Mouse (Mus musculus): ENCODE data around the gene Sec31b. TPM values are rescaled to one million over a fixed set of nuclear protein-coding genes. Genes with fewer than 3 reads are reported as not detected.

Sec31b gene
- polyA plus RNA-seq, 1 experiment from 2014 or later = 0.54 TPM

GRCm38 (mm10) chr19:44562652-44563206 is 17.1 kb upstream of the Sec31b start, which contains the start of gene Hif1an:
Gene Hif1an, plus strand, starts transcription at chr19:44562850.
- under 1% methylated on average over 33 of the region's 33 CpGs for WGBS (ENCODE audit: insufficient replicate concordance)
- ATAC-seq = peak; percentile 99

GRCm38 (mm10) chr19:44554861-44555590 is 9.4 kb upstream of the Sec31b start, which contains the start of gene Ndufb8:
Gene Ndufb8, minus strand, starts transcription at chr19:44555440.
- Histone ChIP-seq H3K27me3 (ENCODE audit: insufficient read depth, low read length) (no peaks in the 10 kb centered on the region), H3K36me3 (replicated peaks; ENCODE audit: insufficient read depth, low read length) (peaks cover 33% of the 10 kb centered on the region), H3K27ac (ENCODE audit: low read depth) (peak within 1 kb of the TSS; percentile 74), H3K9ac (replicated peaks) (peak within 1 kb of the TSS; percentile 93), H3K4me3 (ENCODE audit: low read depth, low read length) (peak within 1 kb of the TSS; percentile 84), H3K4me1 (ENCODE audit: insufficient read depth) (peaks cover 7% of the 10 kb centered on the region), H3K4me2 (ENCODE audit: low read depth, low read length) (peak within 1 kb of the TSS; percentile 84), H3K9me3 (ENCODE audit: low read length) (no peaks in the 10 kb centered on the region)
- peak; percentile 95 for ATAC-seq
- DNase-seq = peak; percentile 96
- TF ChIP-seq CTCF (IDR thresholded peaks at IDR 0.05; ENCODE audit: low read depth) (no peak), EP300 (IDR thresholded peaks at IDR 0.05; ENCODE audit: low read depth) (no peak)
- WGBS (ENCODE audit: insufficient replicate concordance) = under 1% methylated on average over 50 of the region's 50 CpGs

More at GRCm38 (mm10) chr19:44562652-44563206, 17.1 kb upstream of the Sec31b start, which contains the start of gene Hif1an:
- peak; percentile 94 for DNase-seq
- H3K36me3 ChIP-seq (replicated peaks; ENCODE audit: insufficient read depth, low read length) = peaks cover 26% of the 10 kb centered on the region
- TF ChIP-seq CTCF (IDR thresholded peaks at IDR 0.05; ENCODE audit: low read depth) (peak; percentile 97), EP300 (IDR thresholded peaks at IDR 0.05; ENCODE audit: low read depth) (peak; percentile 70)
- H3K27ac ChIP-seq (ENCODE audit: low read depth) = peak within 1 kb of the TSS; percentile 71
- H3K4me1 ChIP-seq (ENCODE audit: insufficient read depth) = peaks cover 11% of the 10 kb centered on the region
- H3K9me3 ChIP-seq (ENCODE audit: low read length) = no peaks in the 10 kb centered on the region
- peak within 1 kb of the TSS; percentile 74 for H3K4me3 ChIP-seq (ENCODE audit: low read depth, low read length)
- H3K9ac ChIP-seq (replicated peaks) = peak within 1 kb of the TSS; percentile 67
- peak within 1 kb of the TSS; percentile 78 for H3K4me2 ChIP-seq (ENCODE audit: low read depth, low read length)
- no peaks in the 10 kb centered on the region for H3K27me3 ChIP-seq (ENCODE audit: insufficient read depth, low read length)

- H3K4me3 ChIP-seq (ENCODE audit: low read depth, low read length) = peak overlapping the region; percentile 84
- no peaks in the 10 kb centered on the region for H3K27me3 ChIP-seq (ENCODE audit: insufficient read depth, low read length)
- peak overlapping the region; percentile 84 for H3K4me2 ChIP-seq (ENCODE audit: low read depth, low read length)
- ATAC-seq (peak; percentile 5; the same call in 1 of the 2 replicates), DNase-seq (no peak)
- H3K9ac ChIP-seq (replicated peaks) = peak overlapping the region; percentile 93
- 3% methylated on average over 8 of the region's 8 CpGs for WGBS (ENCODE audit: insufficient replicate concordance)
- H3K27ac ChIP-seq (ENCODE audit: low read depth) = peak overlapping the region; percentile 74
- peaks cover 39% of the 10 kb centered on the region for H3K36me3 ChIP-seq (replicated peaks; ENCODE audit: insufficient read depth, low read length)
- TF ChIP-seq EP300 (IDR thresholded peaks at IDR 0.05; ENCODE audit: low read depth) = no peak
- no peak for TF ChIP-seq CTCF (IDR thresholded peaks at IDR 0.05; ENCODE audit: low read depth)
- peaks cover 7% of the 10 kb centered on the region for H3K4me1 ChIP-seq (ENCODE audit: insufficient read depth)
- H3K9me3 ChIP-seq (ENCODE audit: low read length) = no peaks in the 10 kb centered on the region
Measured at GRCm38 (mm10) chr19:44554490-44554860, 8.8 kb upstream of the Sec31b start.

- Histone ChIP-seq H3K9ac (replicated peaks) (no peak overlapping the region), H3K27ac (ENCODE audit: low read depth) (no peak overlapping the region), H3K27me3 (ENCODE audit: insufficient read depth, low read length) (no peaks in the 10 kb centered on the region), H3K4me3 (ENCODE audit: low read depth, low read length) (no peak overlapping the region), H3K4me2 (ENCODE audit: low read depth, low read length) (no peak overlapping the region), H3K9me3 (ENCODE audit: low read length) (no peaks in the 10 kb centered on the region), H3K4me1 (ENCODE audit: insufficient read depth) (peaks cover 7% of the 10 kb centered on the region), H3K36me3 (replicated peaks; ENCODE audit: insufficient read depth, low read length) (peaks cover 50% of the 10 kb centered on the region)
- TF ChIP-seq EP300 (IDR thresholded peaks at IDR 0.05; ENCODE audit: low read depth) = no peak
- TF ChIP-seq CTCF (IDR thresholded peaks at IDR 0.05; ENCODE audit: low read depth) = no peak
- no peak for DNase-seq
- WGBS (ENCODE audit: insufficient replicate concordance) = 88% methylated on average over 4 of the region's 4 CpGs
- no peak for ATAC-seq
Measured at GRCm38 (mm10) chr19:44553286-44553685, 7.6 kb upstream of the Sec31b start.

- Histone ChIP-seq H3K9ac (replicated peaks) (no peak within 1 kb of the TSS), H3K4me2 (ENCODE audit: low read depth, low read length) (no peak within 1 kb of the TSS), H3K9me3 (ENCODE audit: low read length) (no peaks in the 10 kb centered on the region), H3K4me1 (ENCODE audit: insufficient read depth) (peaks cover 7% of the 10 kb centered on the region), H3K36me3 (replicated peaks; ENCODE audit: insufficient read depth, low read length) (peaks cover 52% of the 10 kb centered on the region), H3K4me3 (ENCODE audit: low read depth, low read length) (no peak within 1 kb of the TSS), H3K27ac (ENCODE audit: low read depth) (no peak within 1 kb of the TSS), H3K27me3 (ENCODE audit: insufficient read depth, low read length) (no peaks in the 10 kb centered on the region)
- DNase-seq (no peak), ATAC-seq (no peak)
- 84% methylated on average over 4 of the region's 4 CpGs for WGBS (ENCODE audit: insufficient replicate concordance)
- TF ChIP-seq EP300 (IDR thresholded peaks at IDR 0.05; ENCODE audit: low read depth) (no peak), CTCF (IDR thresholded peaks at IDR 0.05; ENCODE audit: low read depth) (no peak)
Measured at GRCm38 (mm10) chr19:44552731-44553130, 7.1 kb upstream of the Sec31b start, which contains the start of gene Gm20538. Gene Gm20538, minus strand, starts transcription at chr19:44552831.

GRCm38 (mm10) chr19:44544775-44545174 is 889 bp downstream of the Sec31b start:
- Histone ChIP-seq H3K4me3 (ENCODE audit: low read depth, low read length) (peak overlapping the region; percentile 50), H3K9me3 (ENCODE audit: low read length) (peaks cover 8% of the 10 kb centered on the region), H3K9ac (replicated peaks) (no peak overlapping the region), H3K36me3 (replicated peaks; ENCODE audit: insufficient read depth, low read length) (peaks cover 16% of the 10 kb centered on the region), H3K27me3 (ENCODE audit: insufficient read depth, low read length) (peaks cover 5% of the 10 kb centered on the region; the same call in 1 of the 2 replicates), H3K27ac (ENCODE audit: low read depth) (no peak overlapping the region), H3K4me2 (ENCODE audit: low read depth, low read length) (peak overlapping the region; percentile 85), H3K4me1 (ENCODE audit: insufficient read depth) (no peaks in the 10 kb centered on the region)
- ATAC-seq (peak; percentile 50; the same call in 1 of the 2 replicates), DNase-seq (peak; percentile 86)
- 2% methylated on average over 13 of the region's 13 CpGs for WGBS (ENCODE audit: insufficient replicate concordance)
- TF ChIP-seq CTCF (IDR thresholded peaks at IDR 0.05; ENCODE audit: low read depth) (peak; percentile 85), EP300 (IDR thresholded peaks at IDR 0.05; ENCODE audit: low read depth) (no peak)
